Mouse (Mus musculus): ENCODE data around the gene Fbxl21. TPM values are rescaled to one million over a fixed set of nuclear protein-coding genes. Genes with fewer than 3 reads are reported as not detected.

Gene Fbxl21
- polyA plus RNA-seq, 1 experiment = 2.2 TPM

GRCm38 (mm10) chr13:56582720-56583119, 60.4 kb downstream of the Fbxl21 start:
- Histone ChIP-seq H3K27me3 (ENCODE audit: control insufficient read depth, insufficient read depth, low read length) (no peaks in the 10 kb centered on the region), H3K4me1 (ENCODE audit: control insufficient read depth, insufficient read depth, insufficient read length, low read length) (peaks cover 7% of the 10 kb centered on the region), H3K27ac (ENCODE audit: insufficient read depth, low read depth, low read length) (no peak overlapping the region), H3K36me3 (ENCODE audit: control insufficient read depth, insufficient read depth, low read length) (no peaks in the 10 kb centered on the region), H3K4me3 (ENCODE audit: low read depth, low read length) (no peak overlapping the region)
- TF ChIP-seq CTCF (IDR thresholded peaks at IDR 0.05; ENCODE audit: extremely low read depth, insufficient read length, insufficient replicate concordance, low read depth, low read length) (no peak), POLR2A (IDR thresholded peaks at IDR 0.05; ENCODE audit: low read depth, low read length) (no peak)
- 76% methylated on average over 3 of the region's 3 CpGs for WGBS

DNA sequence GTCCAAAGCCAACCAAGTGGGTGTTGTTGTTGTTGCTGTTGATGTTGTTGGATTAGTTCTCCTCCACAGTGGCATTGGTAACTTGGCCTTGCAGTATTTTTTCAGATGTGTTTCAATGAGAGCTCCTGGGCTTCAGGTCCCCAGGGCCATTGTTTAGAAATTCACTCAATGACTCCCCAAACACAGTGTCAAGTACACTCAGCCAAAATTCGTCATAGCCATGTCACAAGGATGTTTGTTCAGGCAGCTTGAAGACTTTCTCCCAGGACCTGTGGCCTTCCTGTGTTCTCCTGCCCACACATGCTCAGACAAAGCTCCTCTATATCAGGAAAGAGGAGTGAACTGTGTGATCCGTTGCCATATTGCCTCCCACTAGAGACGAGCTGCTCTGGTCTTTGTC, 63.8 kb downstream of the Fbxl21 start:
- TF ChIP-seq CTCF (IDR thresholded peaks at IDR 0.05; ENCODE audit: extremely low read depth, insufficient read length, insufficient replicate concordance, low read depth, low read length) (no peak), POLR2A (IDR thresholded peaks at IDR 0.05; ENCODE audit: low read depth, low read length) (no peak)
- WGBS = 84% methylated on average over 3 of the region's 3 CpGs
- H3K36me3 ChIP-seq (ENCODE audit: control insufficient read depth, insufficient read depth, low read length) = no peaks in the 10 kb centered on the region

More for the DNA sequence above, 63.8 kb downstream of the Fbxl21 start:
- no peaks in the 10 kb centered on the region for H3K27me3 ChIP-seq (ENCODE audit: control insufficient read depth, insufficient read depth, low read length)
- no peak overlapping the region for H3K4me3 ChIP-seq (ENCODE audit: low read depth, low read length)
- peaks cover 24% of the 10 kb centered on the region for H3K4me1 ChIP-seq (ENCODE audit: control insufficient read depth, insufficient read depth, insufficient read length, low read length)
- no peak overlapping the region for H3K27ac ChIP-seq (ENCODE audit: insufficient read depth, low read depth, low read length)

Other genes starting within 250 kb of the Fbxl21 start
- gene Cxcl14, start 225.9 kb upstream of the Fbxl21 start, polyA plus RNA-seq (2012; rRNA removed) = 35.7 and 68.8 TPM in 2 replicates
- not detected in 2 replicates for gene Gm3045, start 95.9 kb upstream of the Fbxl21 start, polyA plus RNA-seq (2012; rRNA removed)
- gene Slc25a48, start 84.1 kb upstream of the Fbxl21 start, polyA plus RNA-seq (2012; rRNA removed) = 0.25 and 0.43 TPM in 2 replicates
- gene Il9, start 40.2 kb upstream of the Fbxl21 start, polyA plus RNA-seq (2012; rRNA removed) = not detected in 2 replicates
- gene Lect2, start 26.0 kb downstream of the Fbxl21 start, polyA plus RNA-seq (2012; rRNA removed) = 2.5 TPM in 1 of 2 replicates, not detected in the other
- gene Tgfbi, start 87.1 kb downstream of the Fbxl21 start, polyA plus RNA-seq (2012; rRNA removed) = 67.9 and 221 TPM in 2 replicates
- gene Smad5, start 180.5 kb downstream of the Fbxl21 start, polyA plus RNA-seq (2012; rRNA removed) = 2.7 and 6.3 TPM in 2 replicates
- gene Gm45623, start 231.4 kb downstream of the Fbxl21 start, polyA plus RNA-seq (2012; rRNA removed) = 0.23 and 2.7 TPM in 2 replicates

Data from small intestine, adult 2 months (tissue).